Mouse (Mus musculus) NIH3T3 (cell line): ENCODE measurements at regions not wholly inside any gene's neighbourhood (a gene's known extent, or its start where the extent isn't known, plus 50 kb on each side); places are given as distances from the start of the nearest gene placed in this dataset.

ENCODE experiments used
- DNase-seq: peaks from one replicate; pipeline ENCODE4 v3.0.0-alpha.2; 2012; ENCODE audit warnings: low read depth

DNA sequence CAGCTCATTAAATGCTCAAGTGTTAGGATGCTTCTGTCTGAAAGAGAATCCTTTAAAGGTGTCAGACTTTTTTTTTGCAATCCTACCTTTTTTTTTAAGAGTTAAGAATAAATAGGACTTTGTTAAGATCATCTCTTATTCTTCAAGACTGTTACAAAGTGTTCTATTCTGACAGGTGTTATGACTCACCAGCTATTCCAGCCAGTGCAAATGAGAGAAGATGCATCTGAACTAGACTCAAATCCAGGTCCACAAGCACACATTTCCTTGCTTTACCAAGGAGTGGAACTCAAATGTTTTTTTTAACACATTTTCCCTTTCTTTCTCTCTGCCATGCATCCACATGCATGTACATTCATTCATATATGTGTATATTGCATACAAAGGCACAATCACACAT lies 98.4 kb upstream of the Atp10a start:
- no peak for DNase-seq

DNA sequence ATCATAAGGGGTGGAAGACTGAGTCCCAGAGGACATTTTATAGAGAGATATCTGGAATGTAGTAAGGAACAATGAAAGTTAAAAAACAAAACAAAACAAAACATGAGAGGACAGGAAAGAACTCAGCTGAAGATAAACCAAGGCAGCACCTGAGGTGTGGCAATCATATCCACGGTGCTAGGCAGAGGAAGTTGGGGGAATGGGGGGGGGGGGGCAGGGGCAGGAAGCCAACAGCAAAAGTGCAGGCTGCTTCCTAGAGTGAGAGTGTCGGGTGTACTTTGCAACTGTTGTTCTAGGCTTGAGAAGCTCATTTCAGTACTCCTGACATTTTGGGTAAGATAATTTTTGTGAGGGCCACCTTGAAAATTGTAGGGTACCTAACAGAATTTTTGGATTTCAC lies 87.2 kb upstream of the Atp10a start:
- DNase-seq: no peak

- peak; percentile 84 for DNase-seq
These were observed 71.6 kb upstream of the Atp10a start for GRCm38 (mm10) chr7:58584241-58584820.

GRCm38 (mm10) chr7:58585626-58586256 lies 70.2 kb upstream of the Atp10a start:
- peak; percentile 25 for DNase-seq

DNA sequence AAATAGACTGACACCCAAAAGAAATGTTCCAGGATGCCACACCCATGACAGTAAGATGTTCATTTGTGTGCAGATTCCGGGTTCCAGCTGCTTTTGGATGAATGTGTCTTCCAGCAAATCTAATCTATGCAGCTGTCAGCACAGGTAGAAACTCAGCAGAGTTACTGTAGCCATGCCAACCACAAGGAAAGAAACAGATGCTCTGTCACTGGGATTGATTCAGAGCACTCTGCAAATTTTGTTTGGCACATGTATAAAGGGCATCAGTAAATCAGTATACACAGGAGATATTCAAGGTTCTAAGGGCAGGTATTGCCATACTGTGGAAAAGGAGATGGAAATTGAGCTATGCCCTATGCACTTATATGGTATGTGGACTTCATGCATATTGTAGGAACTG lies 60.0 kb upstream of the Atp10a start:
- DNase-seq: no peak
